Mouse (Mus musculus) stomach, postnatal 0 days (tissue): ENCODE data around the gene Casp1. TPM values are rescaled to one million over a fixed set of nuclear protein-coding genes. Genes with fewer than 3 reads are reported as not detected.

Experiments used
- ATAC-seq: fragments of 200-750 bp; cut with Nextera tagmentation; 2 replicates; pipeline ENCODE4 v1.8.0; 2017; ENCODE audit not compliant: low FRiP score, low TSS enrichment
- DNase-seq: peaks from one replicate; pipeline ENCODE4 v3.0.0-alpha.2; 2016; ENCODE audit warnings: low spot score
- H3K27ac ChIP-seq: fragments of 300-500 bp; sonication (generic); replicated peaks from 2 replicates; pipeline ENCODE4 v1.5.1; 2014; ENCODE audit warnings: mild to moderate bottlenecking, control low read depth
- H3K27me3 ChIP-seq: fragments of 300-500 bp; sonication (generic); 2 replicates; pipeline ENCODE4 v1.6.1; 2014; ENCODE audit warnings: low read length; ENCODE audit not compliant: control insufficient read depth, insufficient read depth
- H3K36me3 ChIP-seq: fragments of 300-500 bp; sonication (generic); 2 replicates; pipeline ENCODE4 v1.6.1; 2014; ENCODE audit warnings: low read length, mixed read lengths; ENCODE audit not compliant: control insufficient read depth, insufficient read depth
- H3K4me1 ChIP-seq: fragments of 300-500 bp; sonication (generic); replicated peaks from 2 replicates; pipeline ENCODE4 v1.6.1; 2014; ENCODE audit warnings: antibody characterized with exemption; ENCODE audit not compliant: control insufficient read depth, insufficient read depth
- H3K4me2 ChIP-seq: fragments of 300-500 bp; sonication (generic); replicated peaks from 2 replicates; pipeline ENCODE4 v1.6.1; 2014; ENCODE audit warnings: low read depth, mild to moderate bottlenecking, control low read depth, moderate library complexity
- H3K4me3 ChIP-seq: fragments of 300-500 bp; sonication (generic); 2 replicates; pipeline ENCODE4 v1.5.1; 2014; ENCODE audit warnings: low read depth, low read length, control low read depth
- H3K9ac ChIP-seq: fragments of 300-500 bp; sonication (generic); 2 replicates; pipeline ENCODE4 v1.6.1; 2014; ENCODE audit warnings: mild to moderate bottlenecking, low read length, control low read depth, mixed read lengths
- H3K9me3 ChIP-seq: fragments of 300-500 bp; sonication (generic); 2 replicates; pipeline ENCODE4 v1.6.1; 2016; ENCODE audit warnings: low read length; ENCODE audit not compliant: control insufficient read depth
- CTCF ChIP-seq: IDR thresholded peaks from 2 replicates; pipeline ENCODE4 v1.5.1; 2016; ENCODE audit warnings: antibody characterized with exemption, low read depth, mild to moderate bottlenecking, moderate library complexity
- EP300 ChIP-seq: optimal IDR thresholded peaks from 2 replicates; pipeline ENCODE3; 2016; ENCODE audit warnings: antibody characterized with exemption
- WGBS: fragments of 180-500 bp; shearing (Covaris S2); extraction: QIAGEN DNeasy Blood & Tissue Kit; methylation state at CpG from one replicate; pipeline ENCODE4 v1.1.7; 2014; 5-methylcytosine and 5-hydroxymethylcytosine counted together
- polyA plus RNA-seq: library from polyadenylated mRNA; unstranded; fragments of >200 nt; fragmentation: Nextera tagmentation; extraction: Ambion mirVana; gene quantifications from 2 replicates; pipeline ENCODE4 v1.2.1, GENCODE M21; 2015

The Casp1 gene
- polyA plus RNA-seq, 1 experiment from 2014 or later: 2.2 TPM

- Histone ChIP-seq H3K4me1 (no peaks in the 10 kb centered on the region), H3K36me3 (no peaks in the 10 kb centered on the region), H3K4me2 (no peak overlapping the region), H3K27me3 (no peaks in the 10 kb centered on the region), H3K9ac (no peak overlapping the region), H3K4me3 (no peak overlapping the region), H3K9me3 (no peaks in the 10 kb centered on the region), H3K27ac (no peak overlapping the region)
- TF ChIP-seq EP300 (no peak), CTCF (no peak)
- no peak for DNase-seq
- WGBS: 90% methylated on average over 4 of the region's 4 CpGs
- ATAC-seq: no peak
Observed at GRCm38 (mm10) chr9:5347381-5347780, 49.1 kb downstream of the Casp1 start.

- ATAC-seq (no peak), DNase-seq (no peak)
- Histone ChIP-seq H3K9ac (no peak overlapping the region), H3K36me3 (no peaks in the 10 kb centered on the region), H3K4me2 (no peak overlapping the region), H3K27ac (no peak overlapping the region), H3K27me3 (no peaks in the 10 kb centered on the region), H3K4me1 (no peaks in the 10 kb centered on the region), H3K9me3 (no peaks in the 10 kb centered on the region), H3K4me3 (no peak overlapping the region)
- TF ChIP-seq EP300 (no peak), CTCF (no peak)
- 77% methylated on average over 2 of the region's 2 CpGs for WGBS
Observed at GRCm38 (mm10) chr9:5353673-5354072, 55.4 kb downstream of the Casp1 start.

GRCm38 (mm10) chr9:5356801-5357200 lies 58.5 kb downstream of the Casp1 start:
- ATAC-seq: no peak
- H3K27ac ChIP-seq: no peak overlapping the region

More at GRCm38 (mm10) chr9:5356801-5357200, 58.5 kb downstream of the Casp1 start:
- no peak overlapping the region for H3K9ac ChIP-seq
- no peak overlapping the region for H3K4me3 ChIP-seq
- no peak for DNase-seq
- H3K27me3 ChIP-seq: no peaks in the 10 kb centered on the region
- H3K36me3 ChIP-seq: no peaks in the 10 kb centered on the region
- H3K4me1 ChIP-seq: no peaks in the 10 kb centered on the region
- H3K4me2 ChIP-seq: no peak overlapping the region
- TF ChIP-seq CTCF (no peak), EP300 (no peak)
- H3K9me3 ChIP-seq: no peaks in the 10 kb centered on the region

Other genes with a start within 250 kb of the Casp1 start
- gene Casp4, start 10.3 kb downstream of the Casp1 start, polyA plus RNA-seq: 1.1 and 1.2 TPM in 2 replicates
- 9.1 and 9.7 TPM in 2 replicates for gene Casp12, start 46.9 kb downstream of the Casp1 start, polyA plus RNA-seq